Mouse (Mus musculus): ENCODE data around the gene Dlat.

Gene Dlat

GRCm38 (mm10) chr9:50590856-50591518 lies 68.6 kb downstream of the Dlat start:
- DNase-seq = no peak

GRCm38 (mm10) chr9:50586955-50587354 lies 72.6 kb downstream of the Dlat start:
- no peak for DNase-seq

- DNase-seq = no peak
Observed at GRCm38 (mm10) chr9:50585145-50585818, 74.3 kb downstream of the Dlat start.
